Mouse (Mus musculus): Measurements from ENCODE around the gene Rasal2. TPM values are rescaled to one million over a fixed set of nuclear protein-coding genes. Genes with fewer than 3 reads are reported as not detected.

Rasal2 gene
- polyA plus RNA-seq, 1 experiment from 2014 or later: 3.9 TPM

DNA sequence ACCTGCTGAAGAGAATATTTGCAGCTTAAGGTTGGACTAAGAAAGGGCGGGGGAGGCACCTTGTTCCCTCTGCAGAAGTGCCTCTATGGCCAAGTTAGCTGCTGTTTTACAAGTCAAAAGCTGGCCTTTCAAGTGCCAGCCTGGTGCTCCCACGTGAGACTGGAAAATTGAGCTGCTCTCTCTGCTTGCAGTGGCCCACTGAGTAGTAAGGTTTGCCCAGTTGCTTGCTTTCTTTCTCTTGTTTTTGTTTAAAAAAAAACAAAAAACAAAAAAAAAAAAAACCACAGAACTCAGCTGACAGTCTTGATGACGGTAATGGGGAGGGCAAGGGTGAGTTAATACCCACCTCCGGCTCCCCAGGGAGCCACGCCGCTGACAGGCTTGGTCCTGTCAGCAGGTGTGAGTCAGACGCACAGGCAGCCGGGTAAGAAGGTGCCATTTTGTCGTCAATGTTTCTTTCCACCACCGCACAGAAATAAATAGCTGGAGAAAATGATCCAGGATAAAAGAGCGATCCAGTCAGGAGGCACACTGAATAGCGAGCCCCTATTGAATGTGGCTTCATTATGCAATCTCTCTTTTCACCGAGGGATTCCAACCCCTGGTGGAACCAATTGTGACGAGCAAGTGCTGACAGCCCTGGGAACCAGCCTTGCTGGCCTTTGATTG lies 27.7 kb upstream of the Rasal2 start:
- no peak for DNase-seq (ENCODE audit: low spot score)

- DNase-seq (ENCODE audit: low spot score): no peak
Measured at GRCm38 (mm10) chr1:157439101-157439500, 26.7 kb upstream of the Rasal2 start.

GRCm38 (mm10) chr1:157438290-157438689 lies 25.9 kb upstream of the Rasal2 start:
- DNase-seq (ENCODE audit: low spot score): no peak

GRCm38 (mm10) chr1:157435926-157436325 lies 23.5 kb upstream of the Rasal2 start:
- DNase-seq (ENCODE audit: low spot score): no peak

- no peak for DNase-seq (ENCODE audit: low spot score)
Measured at GRCm38 (mm10) chr1:157434404-157434803, 22.0 kb upstream of the Rasal2 start.

DNA sequence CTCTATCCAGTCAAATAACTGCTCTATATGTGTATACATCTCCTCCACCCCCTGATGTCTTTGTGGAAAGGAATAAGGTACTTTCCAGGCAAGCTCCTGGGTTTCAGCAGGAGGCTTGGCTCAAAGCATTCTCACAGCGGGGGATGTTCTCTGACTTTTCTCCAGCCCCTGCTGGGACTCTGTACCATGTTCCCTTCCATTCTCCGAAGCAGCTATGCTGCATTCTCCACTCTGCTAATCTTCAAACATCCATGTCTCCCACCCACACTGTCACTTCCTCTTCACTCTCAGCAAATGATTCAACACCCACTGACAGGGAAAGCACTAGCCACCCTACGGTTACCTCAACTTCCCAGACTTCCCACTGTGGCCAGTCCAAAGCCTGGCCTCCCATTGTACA lies 20.9 kb upstream of the Rasal2 start:
- no peak for DNase-seq (ENCODE audit: low spot score)

GRCm38 (mm10) chr1:157428366-157428765 lies 16.0 kb upstream of the Rasal2 start:
- peak; percentile 80 for DNase-seq (ENCODE audit: low spot score)

DNA sequence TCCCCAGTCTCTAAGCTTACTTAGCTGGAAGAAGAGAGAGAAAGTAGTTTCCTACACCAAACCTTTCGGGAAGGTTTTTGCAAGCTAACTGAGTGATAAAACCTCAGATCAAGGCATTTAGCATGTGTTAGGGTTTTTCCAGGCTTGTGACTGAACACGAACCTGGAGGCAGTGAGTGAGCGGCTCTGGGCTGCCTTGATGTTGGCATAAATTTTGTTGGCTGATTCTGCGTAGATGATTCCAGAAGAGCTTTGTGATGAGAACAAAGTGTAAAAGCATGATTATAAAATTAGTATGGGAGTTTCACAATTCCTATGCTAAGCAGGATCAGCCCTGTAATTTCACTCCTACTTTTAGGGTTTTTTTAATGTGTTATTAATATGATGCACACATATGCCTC lies 15.2 kb upstream of the Rasal2 start:
- DNase-seq (ENCODE audit: low spot score): no peak

- DNase-seq (ENCODE audit: low spot score): no peak
Measured at GRCm38 (mm10) chr1:157426933-157427332, 14.5 kb upstream of the Rasal2 start.

- no peak for DNase-seq (ENCODE audit: low spot score)
Measured at GRCm38 (mm10) chr1:157425741-157426427, 13.5 kb upstream of the Rasal2 start.

DNA sequence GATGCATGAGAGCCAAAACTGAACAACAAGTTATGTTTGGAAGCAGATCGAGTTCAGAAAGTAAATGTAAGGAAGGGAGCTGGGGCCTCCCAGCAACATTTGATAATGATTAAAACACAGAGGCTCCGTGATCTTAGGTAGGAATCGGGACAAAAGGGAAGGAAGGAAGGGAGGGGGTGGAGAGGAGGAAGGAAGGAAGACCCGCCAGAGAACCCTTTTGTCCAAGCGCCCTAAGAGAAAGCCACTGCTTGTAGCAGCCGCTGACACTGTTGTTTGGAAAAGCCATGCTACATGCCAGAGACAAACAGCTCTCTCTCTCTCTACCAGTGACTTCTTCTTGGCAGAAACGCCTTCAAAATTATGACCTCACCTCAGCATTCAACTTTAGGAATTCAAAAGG lies 5.5 kb upstream of the Rasal2 start:
- no peak for DNase-seq (ENCODE audit: low spot score)

- DNase-seq (ENCODE audit: low spot score): no peak
Measured at GRCm38 (mm10) chr1:157417414-157417813, 5.0 kb upstream of the Rasal2 start.

DNA sequence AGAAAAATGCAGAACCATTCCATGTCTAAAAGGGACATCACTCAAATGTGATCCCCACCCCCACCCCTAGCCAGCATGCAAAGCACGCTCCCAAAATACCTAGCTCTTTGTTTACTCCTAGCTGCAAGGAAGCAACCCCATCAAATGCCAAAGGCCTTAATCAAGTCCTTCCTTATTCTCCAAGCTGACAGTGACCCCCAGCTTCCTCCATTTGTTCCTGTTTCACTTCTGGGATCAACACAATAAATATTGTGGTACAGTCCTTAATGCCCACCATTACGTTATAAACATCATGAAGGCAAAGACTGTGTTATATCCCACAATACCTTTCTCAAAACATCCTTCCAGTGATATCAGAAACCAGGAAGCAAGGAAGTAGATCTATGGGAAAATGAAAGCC lies 4.2 kb upstream of the Rasal2 start:
- DNase-seq (ENCODE audit: low spot score): no peak

DNA sequence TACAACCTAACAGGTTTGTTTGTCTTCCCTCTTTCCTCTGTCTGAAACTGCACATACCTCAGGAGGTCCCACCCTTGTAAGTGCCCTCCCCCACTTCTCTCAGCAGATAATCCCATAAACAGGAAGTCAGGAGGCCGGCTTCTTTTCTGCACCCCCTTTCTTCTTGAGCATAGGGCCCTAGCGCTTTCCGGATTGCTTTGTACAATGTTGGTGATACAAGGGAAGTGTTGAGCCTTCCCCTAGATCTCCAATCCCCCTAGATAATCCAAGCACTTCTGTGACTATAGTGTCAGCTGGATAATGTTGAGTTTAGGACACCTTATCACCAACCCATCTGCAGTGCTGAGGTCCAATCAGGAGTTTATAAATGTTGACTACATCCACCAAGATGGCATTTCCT lies 3.4 kb upstream of the Rasal2 start:
- DNase-seq (ENCODE audit: low spot score): no peak

- no peak for DNase-seq (ENCODE audit: low spot score)
Measured at GRCm38 (mm10) chr1:157411711-157412380, 549 bp downstream of the Rasal2 start.

GRCm38 (mm10) chr1:157411341-157411710 lies 1.1 kb downstream of the Rasal2 start:
- DNase-seq (ENCODE audit: low spot score): no peak

- DNase-seq (ENCODE audit: low spot score): no peak
Measured at GRCm38 (mm10) chr1:157410937-157411336, 1.5 kb downstream of the Rasal2 start.

DNA sequence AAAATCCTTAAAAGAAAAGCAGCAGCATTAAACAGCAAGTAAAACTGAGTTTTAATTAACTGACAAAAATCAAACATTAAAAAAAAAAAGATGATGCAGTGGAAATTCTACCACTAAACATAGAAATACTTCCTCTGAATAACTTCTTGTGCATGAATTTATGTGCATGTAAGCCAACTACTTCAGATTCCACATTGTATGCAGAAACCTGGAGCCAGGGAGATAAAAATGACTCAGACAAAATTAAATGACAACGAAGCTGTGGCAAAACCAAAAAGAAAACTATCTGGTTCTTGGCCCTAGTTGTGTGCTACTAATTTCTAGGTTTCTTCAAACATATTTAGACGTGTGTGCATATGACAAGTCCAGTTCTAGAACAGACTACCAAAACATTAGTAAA lies 2.7 kb downstream of the Rasal2 start:
- no peak for DNase-seq (ENCODE audit: low spot score)

- DNase-seq (ENCODE audit: low spot score): no peak
Measured at GRCm38 (mm10) chr1:157388027-157388426, 24.4 kb downstream of the Rasal2 start.

DNA sequence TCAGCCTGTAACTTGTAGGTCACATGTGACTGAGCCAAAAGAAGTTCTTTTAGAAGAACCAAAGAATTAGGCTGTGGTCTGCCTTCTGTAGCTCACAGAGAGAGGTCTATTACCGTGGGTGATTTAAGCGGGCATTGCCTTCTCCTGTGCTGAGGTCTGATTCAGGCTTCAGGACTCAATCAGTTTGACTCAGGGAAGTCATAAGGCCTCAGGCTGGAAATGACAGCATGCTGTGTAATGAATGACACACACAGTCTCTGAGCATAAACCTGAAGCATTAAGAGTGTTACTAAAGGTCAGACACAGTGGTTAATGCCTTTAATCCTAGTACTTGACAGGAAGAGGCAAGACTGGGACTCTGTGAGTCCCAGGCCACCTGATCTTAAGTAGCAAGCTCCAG lies 31.7 kb downstream of the Rasal2 start:
- DNase-seq (ENCODE audit: low spot score): no peak

- DNase-seq (ENCODE audit: low spot score): no peak
Measured at GRCm38 (mm10) chr1:157370397-157370796, 42.0 kb downstream of the Rasal2 start.

DNA sequence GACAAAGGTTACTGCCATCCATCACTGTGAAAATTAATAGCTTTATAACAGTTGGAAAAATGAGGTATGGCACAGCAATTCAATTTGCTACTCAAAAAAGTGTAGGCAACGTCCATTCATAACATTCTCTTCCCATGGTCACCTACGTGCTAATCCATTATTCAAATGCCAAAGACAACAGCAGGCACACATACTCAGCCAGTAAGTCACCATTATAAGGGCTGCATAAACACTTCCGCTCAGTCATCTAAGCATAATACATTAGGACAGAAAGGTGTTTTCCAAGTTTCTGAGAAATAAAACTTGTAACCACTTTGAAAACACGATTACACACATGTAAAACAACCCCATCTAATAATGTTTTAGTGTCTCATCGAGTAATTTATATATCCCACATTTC lies 44.1 kb downstream of the Rasal2 start:
- no peak for DNase-seq (ENCODE audit: low spot score)

DNA sequence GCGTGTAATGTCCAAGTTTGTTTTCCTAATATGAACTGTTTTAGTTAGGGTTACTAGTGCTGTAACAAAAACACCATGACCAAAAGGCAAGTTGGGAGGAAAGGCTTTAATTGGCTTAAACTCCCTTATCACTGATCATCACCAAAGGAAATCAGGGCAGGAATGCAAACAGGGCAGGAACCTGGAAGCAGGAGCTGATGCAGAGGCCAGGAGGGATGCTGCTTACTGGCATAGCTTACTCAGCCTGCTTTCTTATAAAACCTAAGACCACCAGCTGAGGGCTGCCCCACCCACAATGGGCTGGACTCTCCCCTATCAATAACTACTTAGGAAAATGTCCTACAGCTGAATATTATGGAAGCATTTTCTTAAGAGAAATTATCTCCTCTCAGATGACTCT lies 65.7 kb downstream of the Rasal2 start:
- DNase-seq (ENCODE audit: low spot score): no peak
